Mouse (Mus musculus): ENCODE results near the gene Cat.

The Cat gene

GRCm38 (mm10) chr2:103439071-103439622, 45.8 kb downstream of the Cat start:
- no peak for DNase-seq (ENCODE audit: low spot score in 2 of 2)

DNA sequence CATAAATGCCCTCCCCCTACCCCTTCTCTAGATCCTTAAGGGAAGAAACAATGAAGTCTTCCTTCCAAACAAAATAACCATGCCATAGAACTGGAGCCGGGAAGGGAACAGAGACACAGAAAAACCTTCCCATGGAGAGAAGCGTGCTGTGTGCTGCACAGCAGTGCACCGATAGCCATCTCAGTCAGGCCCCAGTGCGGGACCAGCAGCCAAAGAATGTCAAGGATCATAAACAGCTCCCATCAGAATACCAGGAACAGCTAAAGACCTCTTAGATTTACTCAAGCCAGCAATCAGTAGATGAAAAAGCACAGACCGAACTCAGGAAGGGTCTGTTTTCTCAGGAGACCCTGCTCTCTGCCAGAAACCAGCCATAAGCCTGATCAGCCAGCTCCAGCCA, 48.4 kb downstream of the Cat start:
- no peak for DNase-seq (ENCODE audit: low spot score in 2 of 2)

DNA sequence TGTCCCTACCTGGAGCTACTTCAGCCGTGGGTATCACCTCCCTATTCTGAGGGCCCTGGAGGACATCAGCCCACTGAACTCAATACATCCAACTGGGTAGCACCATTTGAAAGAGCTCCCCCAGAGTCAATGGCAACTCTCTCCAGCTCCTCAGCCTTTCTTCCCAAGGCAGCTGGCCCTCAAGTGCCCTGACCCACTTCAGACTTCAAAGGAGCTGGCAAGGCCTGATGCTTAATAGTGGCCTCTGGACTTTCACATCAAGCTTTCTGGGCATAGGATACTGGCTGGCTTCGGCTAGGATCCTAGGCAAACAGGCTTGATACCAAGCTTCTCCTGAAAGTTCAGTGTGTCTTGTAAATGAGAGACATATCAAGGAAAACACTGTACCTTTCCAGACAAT, 49.9 kb downstream of the Cat start:
- DNase-seq (ENCODE audit: low spot score in 2 of 2): no peak

- no peak for DNase-seq (ENCODE audit: low spot score in 2 of 2)
Measured at GRCm38 (mm10) chr2:103432695-103433275, 52.2 kb downstream of the Cat start.

DNA sequence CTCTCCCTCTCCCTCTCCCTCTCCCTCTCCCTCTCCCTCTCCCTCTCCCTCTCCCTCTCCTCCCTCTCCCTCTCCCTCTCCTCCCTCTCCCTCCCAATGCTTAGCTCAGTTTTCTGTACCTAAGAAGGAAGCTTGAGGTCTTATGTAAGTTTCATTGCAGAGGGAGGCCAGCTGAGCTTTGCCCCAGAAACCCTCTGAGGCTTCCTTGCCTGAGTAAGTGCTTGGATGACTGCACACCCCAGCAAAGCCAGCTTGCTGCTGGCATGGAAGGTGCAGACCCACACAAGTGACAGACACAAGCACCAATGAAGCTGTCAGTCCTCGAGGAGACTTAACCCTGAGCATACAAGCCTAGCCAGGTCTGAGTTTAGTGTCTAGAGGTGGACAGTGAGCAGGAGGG, 54.2 kb downstream of the Cat start:
- no peak for DNase-seq (ENCODE audit: low spot score in 2 of 2)

DNA sequence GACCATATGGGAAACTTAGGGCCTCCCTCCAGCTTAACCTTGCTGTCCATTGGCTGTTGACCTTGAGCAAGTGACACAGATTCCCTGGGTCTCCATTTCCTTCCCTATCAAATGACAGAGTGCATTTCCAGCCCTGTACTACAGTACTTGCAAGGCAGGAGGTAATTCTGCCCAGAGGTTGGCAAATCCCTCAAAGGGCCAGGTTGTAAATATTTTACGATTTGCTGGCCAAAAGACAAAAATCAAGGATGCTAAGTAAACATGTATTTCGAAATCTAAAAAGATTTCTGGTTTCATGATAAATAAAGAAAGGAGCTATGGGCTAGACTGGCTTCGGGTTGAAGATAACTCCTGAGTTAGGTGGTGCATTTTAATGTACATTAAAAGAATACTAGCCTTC, 56.6 kb downstream of the Cat start:
- no peak for DNase-seq (ENCODE audit: low spot score in 2 of 2)

DNA sequence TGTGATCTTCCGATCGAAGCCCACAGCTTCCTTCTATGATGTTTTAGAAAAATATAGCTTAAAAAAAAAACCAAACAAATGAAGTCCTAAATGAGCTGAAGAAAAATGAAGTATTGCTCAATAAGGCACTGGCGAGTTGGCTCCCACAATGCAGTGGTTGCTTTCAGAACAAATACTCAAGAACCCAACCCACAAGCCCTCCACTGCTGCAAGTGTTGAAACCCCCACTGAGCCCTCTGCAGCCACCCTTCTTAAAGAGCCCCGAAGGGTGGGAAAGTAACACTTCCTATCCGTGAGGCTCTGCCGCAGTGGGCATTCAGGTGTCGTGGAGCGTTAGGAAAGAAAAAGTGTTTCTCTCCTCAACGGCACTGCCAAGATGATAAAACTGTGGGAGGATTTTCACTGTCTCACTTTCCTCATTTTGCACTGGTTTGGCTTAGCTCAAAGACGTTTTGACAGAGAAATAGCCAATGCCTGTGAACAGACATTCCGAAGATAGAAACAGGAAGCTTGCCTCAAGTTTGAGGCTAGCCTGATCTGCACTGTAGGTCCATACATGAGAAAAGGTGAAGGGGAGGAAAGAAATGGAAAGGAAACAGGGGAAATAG, 59.4 kb downstream of the Cat start:
- no peak for DNase-seq (ENCODE audit: low spot score in 2 of 2)

- DNase-seq (ENCODE audit: low spot score in 2 of 2): peak; percentile 28 to 46
Measured at GRCm38 (mm10) chr2:103424349-103425026, 60.5 kb downstream of the Cat start.

- DNase-seq (ENCODE audit: low spot score in 2 of 2): peak in 1 of 2 experiments; percentile 35
Measured at GRCm38 (mm10) chr2:103423884-103424283, 61.1 kb downstream of the Cat start.

GRCm38 (mm10) chr2:103420650-103421507, 64.1 kb downstream of the Cat start:
- no peak for DNase-seq (ENCODE audit: low spot score in 2 of 2)

- DNase-seq (ENCODE audit: low spot score in 2 of 2): no peak
Measured at GRCm38 (mm10) chr2:103415774-103416173, 69.2 kb downstream of the Cat start.

DNA sequence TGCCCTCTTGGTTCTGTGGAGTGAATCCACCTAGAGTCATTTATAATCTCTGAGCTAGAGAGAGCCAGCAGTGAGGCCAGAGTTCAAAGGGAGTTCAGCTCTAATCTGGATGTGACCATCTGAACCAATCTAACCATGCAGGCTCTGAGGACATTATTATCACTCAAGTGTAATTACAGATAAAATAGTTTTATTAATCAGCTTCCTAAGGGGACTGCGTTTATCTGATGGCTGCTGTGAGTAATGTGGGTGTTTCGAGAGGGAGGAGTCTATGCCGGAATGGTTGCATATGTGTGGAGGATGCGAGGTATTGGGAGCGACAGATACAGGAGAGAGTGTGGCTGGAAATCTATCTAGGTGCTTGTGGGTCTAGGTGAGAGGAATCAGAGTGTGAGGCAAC, 71.6 kb downstream of the Cat start:
- peak in 1 of 2 experiments; percentile 20 for DNase-seq (ENCODE audit: low spot score in 2 of 2)

DNA sequence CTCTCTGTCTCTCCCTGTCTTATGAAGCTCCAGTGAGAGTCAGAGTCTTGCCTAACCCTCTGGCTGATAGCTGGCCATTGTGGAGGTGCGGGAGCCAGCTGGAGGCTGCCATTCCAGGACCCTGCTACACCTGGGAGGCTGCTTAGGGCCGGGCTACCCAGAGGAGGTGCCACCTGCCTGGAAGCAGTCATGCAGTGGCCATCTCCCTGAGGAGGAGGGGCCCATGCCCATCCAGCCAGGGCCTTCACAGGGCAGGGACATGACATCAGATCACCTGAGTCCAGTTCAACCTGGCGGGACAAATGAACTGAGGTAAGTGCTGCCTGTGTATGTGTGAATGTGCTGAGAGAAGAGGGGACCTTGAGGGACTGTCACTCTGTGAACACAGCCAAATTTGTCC, 73.1 kb downstream of the Cat start:
- DNase-seq (ENCODE audit: low spot score in 2 of 2): no peak

DNA sequence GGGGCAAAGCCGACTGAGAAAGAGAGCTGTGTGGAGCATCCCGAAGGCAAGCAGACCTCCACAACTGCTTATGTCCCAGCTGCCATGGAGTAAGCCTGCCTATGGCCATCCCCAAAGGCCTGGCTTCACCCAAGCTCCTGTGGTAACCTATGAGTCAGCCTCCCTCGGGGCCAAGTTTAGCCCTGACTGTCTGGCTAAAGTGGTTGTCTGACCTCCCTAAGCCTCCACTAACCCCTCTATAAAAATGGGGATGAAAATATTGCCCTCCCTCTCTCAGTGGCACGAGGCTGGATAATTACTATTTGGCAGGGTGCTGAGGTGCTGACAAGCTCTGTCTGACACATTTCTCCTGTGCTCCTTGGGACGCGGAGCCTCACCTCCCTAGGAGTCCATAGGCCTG, 73.6 kb downstream of the Cat start, which contains the start of gene Elf5:
TSS of gene Elf5 (plus strand) at position 341 of the 400 bp plus-strand sequence.
- DNase-seq (ENCODE audit: low spot score in 2 of 2): no peak

- DNase-seq (ENCODE audit: low spot score in 2 of 2): no peak
Measured at GRCm38 (mm10) chr2:103406239-103406638, 78.7 kb downstream of the Cat start.
